Mouse (Mus musculus) hindbrain, embryonic 10.5 days (tissue): Measurements from ENCODE around the gene Frmd8. TPM values are rescaled to one million over a fixed set of nuclear protein-coding genes. Genes with fewer than 3 reads are reported as not detected.
A peak's percentile ranks its signal among the peaks of the same experiment; 100 is the strongest.

Experiments used
- DNase-seq: peaks from one replicate; pipeline ENCODE4 v3.0.0-alpha.2; 2017; ENCODE audit warnings: low spot score
- H3K27ac ChIP-seq: fragments of 300-500 bp; sonication (generic); 2 replicates; pipeline ENCODE4 v1.5.1; 2016; ENCODE audit warnings: mild to moderate bottlenecking, moderate library complexity
- H3K27me3 ChIP-seq: fragments of 300-500 bp; sonication (generic); 2 replicates; pipeline ENCODE4 v1.6.1; 2016; ENCODE audit warnings: mild to moderate bottlenecking; ENCODE audit not compliant: poor library complexity, insufficient read depth, severe bottlenecking
- H3K36me3 ChIP-seq: fragments of 300-500 bp; sonication (generic); 2 replicates; pipeline ENCODE4 v1.6.1; 2016; ENCODE audit warnings: mild to moderate bottlenecking, moderate library complexity
- H3K4me1 ChIP-seq: fragments of 300-500 bp; sonication (generic); replicated peaks from 2 replicates; pipeline ENCODE4 v1.6.1; 2016; ENCODE audit warnings: mild to moderate bottlenecking
- H3K4me3 ChIP-seq: fragments of 300-500 bp; sonication (generic); 2 replicates; pipeline ENCODE4 v1.5.1; 2016; ENCODE audit warnings: mild to moderate bottlenecking, moderate library complexity
- H3K9me3 ChIP-seq: fragments of 300-500 bp; sonication (generic); 2 replicates; pipeline ENCODE4 v1.6.1; 2016; ENCODE audit warnings: mild to moderate bottlenecking, moderate library complexity
- WGBS: fragments of 180-500 bp; shearing (Covaris S2); methylation state at CpG from one replicate; pipeline ENCODE4 v1.1.7; 2016; 5-methylcytosine and 5-hydroxymethylcytosine counted together
- polyA plus RNA-seq: library from polyadenylated mRNA; unstranded; fragments of >200 nt; fragmentation: Nextera tagmentation; extraction: Ambion mirVana; gene quantifications from 2 replicates; pipeline ENCODE4 v1.2.1, GENCODE M21; 2016

Gene Frmd8
- polyA plus RNA-seq, 1 experiment from 2014 or later: 37.2 TPM

- whole genome bisulfite sequencing: 82% methylated on average over 12 of the region's 12 CpGs
Observed at GRCm38 (mm10) chr19:5838136-5838891, 36.8 kb downstream of the Frmd8 start.

GRCm38 (mm10) chr19:5837606-5838005 lies 37.5 kb downstream of the Frmd8 start:
- Histone ChIP-seq H3K4me3 (no peak overlapping the region), H3K27me3 (no peaks in the 10 kb centered on the region), H3K27ac (no peak overlapping the region), H3K9me3 (no peaks in the 10 kb centered on the region), H3K36me3 (no peaks in the 10 kb centered on the region), H3K4me1 (peaks cover 46% of the 10 kb centered on the region)
- DNase-seq: no peak
- 90% methylated on average over 8 of the region's 8 CpGs for WGBS

More at GRCm38 (mm10) chr19:5838136-5838891, 36.8 kb downstream of the Frmd8 start:
- Histone ChIP-seq H3K9me3 (no peaks in the 10 kb centered on the region), H3K4me3 (no peak overlapping the region), H3K27me3 (no peaks in the 10 kb centered on the region), H3K4me1 (peaks cover 53% of the 10 kb centered on the region), H3K36me3 (no peaks in the 10 kb centered on the region), H3K27ac (peak overlapping the region; percentile 50; the same call in 1 of the 2 replicates)
- DNase-seq: no peak

- DNase-seq: no peak
- H3K27ac ChIP-seq: no peak overlapping the region
- no peaks in the 10 kb centered on the region for H3K27me3 ChIP-seq
- WGBS: 75% methylated on average over 10 of the region's 10 CpGs
- no peaks in the 10 kb centered on the region for H3K9me3 ChIP-seq
- no peaks in the 10 kb centered on the region for H3K36me3 ChIP-seq
- H3K4me1 ChIP-seq: peaks cover 41% of the 10 kb centered on the region
- no peak overlapping the region for H3K4me3 ChIP-seq
Observed at GRCm38 (mm10) chr19:5836941-5837572, 38.0 kb downstream of the Frmd8 start.

GRCm38 (mm10) chr19:5835922-5836430 lies 39.1 kb downstream of the Frmd8 start:
- Histone ChIP-seq H3K36me3 (no peaks in the 10 kb centered on the region), H3K27me3 (no peaks in the 10 kb centered on the region), H3K27ac (no peak overlapping the region), H3K9me3 (no peaks in the 10 kb centered on the region), H3K4me1 (peaks cover 30% of the 10 kb centered on the region), H3K4me3 (no peak overlapping the region)
- DNase-seq: no peak
- 74% methylated on average over 8 of the region's 8 CpGs for WGBS

- no peaks in the 10 kb centered on the region for H3K9me3 ChIP-seq
- H3K36me3 ChIP-seq: no peaks in the 10 kb centered on the region
- no peak for DNase-seq
- no peak overlapping the region for H3K4me3 ChIP-seq
- H3K27me3 ChIP-seq: no peaks in the 10 kb centered on the region
- no peak overlapping the region for H3K27ac ChIP-seq
- WGBS: 89% methylated on average over 10 of the region's 10 CpGs
- H3K4me1 ChIP-seq: peaks cover 25% of the 10 kb centered on the region
Observed at GRCm38 (mm10) chr19:5835054-5835921, 39.8 kb downstream of the Frmd8 start.

- 91% methylated on average over 12 of the region's 12 CpGs for WGBS
- DNase-seq: no peak
- H3K9me3 ChIP-seq: no peaks in the 10 kb centered on the region
- no peaks in the 10 kb centered on the region for H3K27me3 ChIP-seq
- H3K4me3 ChIP-seq: no peak overlapping the region
- peaks cover 25% of the 10 kb centered on the region for H3K4me1 ChIP-seq
- H3K27ac ChIP-seq: no peak overlapping the region
- H3K36me3 ChIP-seq: no peaks in the 10 kb centered on the region
Observed at GRCm38 (mm10) chr19:5834260-5834925, 40.7 kb downstream of the Frmd8 start.

- no peaks in the 10 kb centered on the region for H3K36me3 ChIP-seq
- no peak overlapping the region for H3K4me3 ChIP-seq
- no peaks in the 10 kb centered on the region for H3K27me3 ChIP-seq
- no peaks in the 10 kb centered on the region for H3K9me3 ChIP-seq
- peaks cover 25% of the 10 kb centered on the region for H3K4me1 ChIP-seq
- H3K27ac ChIP-seq: no peak overlapping the region
- 86% methylated on average over 10 of the region's 10 CpGs for WGBS
- DNase-seq: no peak
Observed at GRCm38 (mm10) chr19:5833287-5834100, 41.6 kb downstream of the Frmd8 start.

GRCm38 (mm10) chr19:5832326-5832725 lies 42.7 kb downstream of the Frmd8 start:
- DNase-seq: no peak

GRCm38 (mm10) chr19:5831958-5832320 lies 43.1 kb downstream of the Frmd8 start:
- Histone ChIP-seq H3K9me3 (no peaks in the 10 kb centered on the region), H3K27ac (no peak overlapping the region), H3K4me3 (no peak overlapping the region), H3K4me1 (peaks cover 30% of the 10 kb centered on the region), H3K36me3 (no peaks in the 10 kb centered on the region), H3K27me3 (no peaks in the 10 kb centered on the region)
- no peak for DNase-seq
- WGBS: 91% methylated on average over 4 of the region's 4 CpGs

More at GRCm38 (mm10) chr19:5832326-5832725, 42.7 kb downstream of the Frmd8 start:
- Histone ChIP-seq H3K9me3 (no peaks in the 10 kb centered on the region), H3K27me3 (no peaks in the 10 kb centered on the region), H3K36me3 (no peaks in the 10 kb centered on the region), H3K27ac (no peak overlapping the region), H3K4me1 (peaks cover 27% of the 10 kb centered on the region), H3K4me3 (no peak overlapping the region)
- 81% methylated on average over 6 of the region's 6 CpGs for WGBS

- WGBS: 94% methylated on average over 11 of the region's 11 CpGs
- DNase-seq: no peak
- Histone ChIP-seq H3K36me3 (no peaks in the 10 kb centered on the region), H3K4me1 (peaks cover 28% of the 10 kb centered on the region), H3K4me3 (no peak overlapping the region), H3K27ac (no peak overlapping the region), H3K27me3 (no peaks in the 10 kb centered on the region), H3K9me3 (no peaks in the 10 kb centered on the region)
Observed at GRCm38 (mm10) chr19:5831224-5831957, 43.7 kb downstream of the Frmd8 start.

- Histone ChIP-seq H3K36me3 (no peaks in the 10 kb centered on the region), H3K4me3 (no peak overlapping the region), H3K27ac (no peak overlapping the region), H3K27me3 (no peaks in the 10 kb centered on the region), H3K4me1 (peaks cover 28% of the 10 kb centered on the region), H3K9me3 (no peaks in the 10 kb centered on the region)
- no peak for DNase-seq
- 93% methylated on average over 7 of the region's 7 CpGs for WGBS
Observed at GRCm38 (mm10) chr19:5830776-5831175, 44.3 kb downstream of the Frmd8 start.
